Mouse (Mus musculus) forebrain, embryonic 16.5 days (tissue): ENCODE measurements around the gene Pold4. TPM values are rescaled to one million over a fixed set of nuclear protein-coding genes. Genes with fewer than 3 reads are reported as not detected.

Experiments
- ATAC-seq: fragments of 200-750 bp; cut with Nextera tagmentation; 2 replicates; pipeline ENCODE4 v1.8.0; 2017; ENCODE audit warnings: mild to moderate bottlenecking, moderate library complexity
- H3K27ac ChIP-seq: fragments of 300-500 bp; sonication (generic); 2 replicates; pipeline ENCODE4 v1.5.1; 2014; ENCODE audit warnings: low read length, control low read depth
- H3K27me3 ChIP-seq: fragments of 300-500 bp; sonication (generic); replicated peaks from 2 replicates; pipeline ENCODE4 v1.6.1; 2014; ENCODE audit warnings: low read length; ENCODE audit not compliant: control insufficient read depth, insufficient read depth
- H3K36me3 ChIP-seq: fragments of 300-500 bp; sonication (generic); 2 replicates; pipeline ENCODE4 v1.6.1; 2014; ENCODE audit not compliant: control insufficient read depth, insufficient read depth
- H3K4me1 ChIP-seq: fragments of 300-500 bp; sonication (generic); replicated peaks from 2 replicates; pipeline ENCODE4 v1.6.1; 2014; ENCODE audit warnings: low read length; ENCODE audit not compliant: control insufficient read depth, insufficient read depth
- H3K4me2 ChIP-seq: fragments of 300-500 bp; sonication (generic); 2 replicates; pipeline ENCODE4 v1.6.1; 2014; ENCODE audit warnings: mild to moderate bottlenecking, low read length, control low read depth
- H3K4me3 ChIP-seq: fragments of 300-500 bp; sonication (generic); replicated peaks from 2 replicates; pipeline ENCODE4 v1.5.1; 2014; ENCODE audit warnings: mild to moderate bottlenecking, low read length, control low read depth
- H3K9ac ChIP-seq: fragments of 300-500 bp; sonication (generic); replicated peaks from 2 replicates; pipeline ENCODE4 v1.6.1; 2014; ENCODE audit warnings: low read depth, low read length, control low read depth
- H3K9me3 ChIP-seq: fragments of 300-500 bp; sonication (generic); 2 replicates; pipeline ENCODE4 v1.6.1; 2016; ENCODE audit warnings: low read length; ENCODE audit not compliant: control insufficient read depth
- WGBS: fragments of 180-500 bp; shearing (Covaris S2); extraction: QIAGEN DNeasy Blood & Tissue Kit; methylation state at CpG from one replicate; pipeline ENCODE4 v1.1.7; 2014; 5-methylcytosine and 5-hydroxymethylcytosine counted together
- microRNA-seq: library from miRNA; unstranded; fragments of <30 nt; microRNA quantifications from one replicate; pipeline ENCODE4, GENCODE M21; 2017
- polyA plus RNA-seq: library from polyadenylated mRNA; unstranded; fragments of >200 nt; fragmentation: Nextera tagmentation; extraction: Ambion mirVana; gene quantifications from 2 replicates; pipeline ENCODE4 v1.2.1, GENCODE M21; 2015

Pold4 gene
- polyA plus RNA-seq, 1 experiment from 2014 or later = 21.9 TPM

- WGBS = 94% methylated on average over 11 of the region's 11 CpGs
Observed at GRCm38 (mm10) chr19:4270972-4271371, 39.3 kb downstream of the Pold4 start.

GRCm38 (mm10) chr19:4279487-4279886 is 47.8 kb downstream of the Pold4 start:
- Histone ChIP-seq H3K4me2 (no peak overlapping the region), H3K9me3 (peaks cover 6% of the 10 kb centered on the region; the same call in 1 of the 2 replicates), H3K27ac (no peak overlapping the region), H3K9ac (no peak overlapping the region), H3K4me1 (peaks cover 10% of the 10 kb centered on the region), H3K27me3 (no peaks in the 10 kb centered on the region), H3K4me3 (no peak overlapping the region), H3K36me3 (peaks cover 3% of the 10 kb centered on the region; the same call in 1 of the 2 replicates)
- no peak for ATAC-seq
- 89% methylated on average over 1 of the region's 1 CpGs for WGBS

More at GRCm38 (mm10) chr19:4270972-4271371, 39.3 kb downstream of the Pold4 start:
- Histone ChIP-seq H3K9ac (no peak overlapping the region), H3K9me3 (peaks cover under 1% of the 10 kb centered on the region; the same call in 1 of the 2 replicates), H3K4me2 (no peak overlapping the region), H3K4me3 (no peak overlapping the region), H3K4me1 (0 out of 2 replicates have a peak, but pooled peaks cover 5% of the 10 kb centered on the region), H3K27me3 (peaks cover 9% of the 10 kb centered on the region; the same call in 1 of the 2 replicates), H3K36me3 (no peaks in the 10 kb centered on the region), H3K27ac (no peak overlapping the region)
- no peak for ATAC-seq

- H3K36me3 ChIP-seq = peaks cover 3% of the 10 kb centered on the region; the same call in 1 of the 2 replicates
- H3K9ac ChIP-seq = no peak overlapping the region
- no peak overlapping the region for H3K4me3 ChIP-seq
- H3K27ac ChIP-seq = no peak overlapping the region
- peaks cover 6% of the 10 kb centered on the region; the same call in 1 of the 2 replicates for H3K9me3 ChIP-seq
- H3K27me3 ChIP-seq = no peaks in the 10 kb centered on the region
- 95% methylated on average over 9 of the region's 9 CpGs for WGBS
- no peak overlapping the region for H3K4me2 ChIP-seq
- ATAC-seq = no peak
- peaks cover 10% of the 10 kb centered on the region for H3K4me1 ChIP-seq
Observed at GRCm38 (mm10) chr19:4280425-4280824, 48.7 kb downstream of the Pold4 start.

- under 1% methylated on average over 43 of the region's 50 CpGs for WGBS
- Histone ChIP-seq H3K27ac (peak within 1 kb of the TSS; percentile 28; the same call in 1 of the 2 replicates), H3K36me3 (peaks cover 18% of the 10 kb centered on the region; the same call in 1 of the 2 replicates), H3K4me3 (peak within 1 kb of the TSS; percentile 68), H3K27me3 (no peaks in the 10 kb centered on the region), H3K4me2 (peak within 1 kb of the TSS; percentile 73), H3K9ac (peak within 1 kb of the TSS; percentile 77), H3K4me1 (peaks cover 10% of the 10 kb centered on the region), H3K9me3 (peaks cover 3% of the 10 kb centered on the region; the same call in 1 of the 2 replicates)
- peak; percentile 96 for ATAC-seq
Observed at GRCm38 (mm10) chr19:4282898-4283553, 51.3 kb downstream of the Pold4 start, which contains the start of gene Ankrd13d. Ankrd13d (minus strand) TSS chr19:4283137.

Small RNAs within 50 kb of the gene (microRNA-seq; reads per million reads assigned to microRNA genes)
- gene Gm26115 = not detected
- gene Mir6985 = 0.62 reads per million

Other genes with a start within 250 kb of the Pold4 start
- 1.5 and 1.7 TPM in 2 replicates for gene Acy3, start 245.3 kb upstream of the Pold4 start, polyA plus RNA-seq
- not detected in 2 replicates for gene Tbx10, start 239.1 kb upstream of the Pold4 start, polyA plus RNA-seq
- 34.0 and 42.1 TPM in 2 replicates for gene Nudt8, start 231.3 kb upstream of the Pold4 start, polyA plus RNA-seq
- gene Gm49405, start 231.3 kb upstream of the Pold4 start, polyA plus RNA-seq = 6.6 and 9.6 TPM in 2 replicates
- 8.8 and 13.2 TPM in 2 replicates for gene Doc2g, start 228.6 kb upstream of the Pold4 start, polyA plus RNA-seq
- 221 and 239 TPM in 2 replicates for gene Ndufv1, start 219.1 kb upstream of the Pold4 start, polyA plus RNA-seq
- 402 and 460 TPM in 2 replicates for gene Gstp1, start 193.9 kb upstream of the Pold4 start, polyA plus RNA-seq
- gene Gstp2, start 185.9 kb upstream of the Pold4 start, polyA plus RNA-seq = 1.1 and 4.1 TPM in 2 replicates
- gene Gstp3, start 172.3 kb upstream of the Pold4 start, polyA plus RNA-seq = not detected in 2 replicates
- gene Cabp2, start 150.3 kb upstream of the Pold4 start, polyA plus RNA-seq = not detected in 2 replicates
- 76.6 and 80.3 TPM in 2 replicates for gene Cdk2ap2, start 134.7 kb upstream of the Pold4 start, polyA plus RNA-seq
- gene Pitpnm1, start 131.9 kb upstream of the Pold4 start, polyA plus RNA-seq = 49.6 and 75.5 TPM in 2 replicates
- gene Aip, start 106.0 kb upstream of the Pold4 start, polyA plus RNA-seq = 91.4 and 91.6 TPM in 2 replicates
- not detected in 2 replicates for gene Gpr152, start 92.1 kb upstream of the Pold4 start, polyA plus RNA-seq
- gene Cabp4, start 87.9 kb upstream of the Pold4 start, polyA plus RNA-seq = 0.22 TPM in 1 of 2 replicates, not detected in the other
- gene Coro1b, start 83.3 kb upstream of the Pold4 start, polyA plus RNA-seq = 143 and 145 TPM in 2 replicates
- 0.39 TPM in 1 of 2 replicates, not detected in the other for gene Ptprcap, start 78.3 kb upstream of the Pold4 start, polyA plus RNA-seq
- 52.6 and 59.8 TPM in 2 replicates for gene Rps6kb2, start 68.5 kb upstream of the Pold4 start, polyA plus RNA-seq
- 2.8 and 4.1 TPM in 2 replicates for gene Carns1, start 56.4 kb upstream of the Pold4 start, polyA plus RNA-seq
- gene Tbc1d10c, start 40.6 kb upstream of the Pold4 start, polyA plus RNA-seq = 0.29 and 0.42 TPM in 2 replicates
- 551 and 574 TPM in 2 replicates for gene Ppp1ca, start 39.8 kb upstream of the Pold4 start, polyA plus RNA-seq
- gene Rad9a, start 30.2 kb upstream of the Pold4 start, polyA plus RNA-seq = 22.6 and 26.1 TPM in 2 replicates
- gene Clcf1, start 17.7 kb upstream of the Pold4 start, polyA plus RNA-seq = 0.40 and 0.49 TPM in 2 replicates
- not detected in 2 replicates for gene AC109138.7, start 17.5 kb upstream of the Pold4 start, polyA plus RNA-seq
- 7.2 and 11.8 TPM in 2 replicates for gene Ssh3, start 37.3 kb downstream of the Pold4 start, polyA plus RNA-seq
- gene Ankrd13d, start 51.2 kb downstream of the Pold4 start, polyA plus RNA-seq = 24.0 and 38.6 TPM in 2 replicates
- 20.6 and 28.1 TPM in 2 replicates for gene Grk2, start 74.3 kb downstream of the Pold4 start, polyA plus RNA-seq
- 38.9 and 42.1 TPM in 2 replicates for gene Kdm2a, start 166.4 kb downstream of the Pold4 start, polyA plus RNA-seq
- 5.3 and 5.7 TPM in 2 replicates for gene Rhod, start 207.5 kb downstream of the Pold4 start, polyA plus RNA-seq
- 1.8 and 2.2 TPM in 2 replicates for gene Syt12, start 245.5 kb downstream of the Pold4 start, polyA plus RNA-seq